In the genomic region with DNA sequence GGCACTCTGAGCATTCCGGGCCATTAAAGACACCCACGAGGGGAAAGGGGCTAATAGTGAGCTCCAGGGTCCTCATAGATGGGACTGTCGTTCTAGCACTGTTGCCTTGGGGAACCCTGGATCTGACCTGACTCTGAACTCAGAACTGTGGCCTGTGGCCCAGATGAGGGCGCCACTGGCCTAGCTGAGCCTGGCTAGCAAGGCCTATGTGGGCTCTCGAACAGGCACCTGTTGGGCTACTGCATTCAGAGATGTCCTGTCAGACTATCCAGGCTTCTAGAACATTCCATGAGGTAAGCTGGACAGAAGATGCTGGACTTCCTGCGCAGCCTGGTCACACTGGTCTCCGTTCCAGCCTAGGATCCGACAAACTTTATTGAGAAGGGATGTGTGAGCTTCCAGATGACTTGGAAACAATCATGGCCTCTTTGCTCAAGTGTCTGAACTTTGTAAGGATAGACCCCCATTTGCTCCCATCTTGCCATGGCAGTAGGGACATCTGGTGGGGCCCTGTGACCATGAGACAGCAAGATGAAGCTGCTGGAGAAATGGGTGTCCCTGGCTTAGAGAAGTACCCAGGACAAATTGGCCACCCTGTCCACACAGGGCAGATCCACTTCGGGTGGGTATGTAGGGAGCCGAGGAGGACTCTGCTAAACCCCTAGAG, we compare ENCODE assay signal across 8 mouse cellular contexts. TPM values are rescaled to one million over a fixed set of nuclear protein-coding genes. Genes with fewer than 3 reads are reported as not detected.
A peak's percentile ranks its signal among the peaks of the same experiment; 100 is the strongest.
DNase-seq lines count a peak whose midpoint lies in the region; ATAC-seq lines count a peak whose summit lies in the region.

No protein-coding gene starts in this region.

- no peaks in the 10 kb centered on the region for H3K36me3 ChIP-seq in lung, embryonic 15.5 days
- no peaks in the 10 kb centered on the region for H3K36me3 ChIP-seq in neural tube, embryonic 15.5 days

- 0 out of 2 replicates have a peak, but pooled peaks have one; percentile 10 for ATAC-seq in lung, embryonic 15.5 days (ENCODE audit: borderline replicate concordance, extremely low read depth, low FRiP score, low TSS enrichment)
- ATAC-seq in neural tube, embryonic 15.5 days (ENCODE audit: low FRiP score): no peak

- H3K4me3 ChIP-seq in lung, embryonic 15.5 days: peak overlapping the region; percentile 75
- H3K4me3 ChIP-seq in neural tube, embryonic 15.5 days (replicated peaks): peak overlapping the region; percentile 82

- no peaks in the 10 kb centered on the region for H3K9me3 ChIP-seq in lung, embryonic 15.5 days
- H3K9me3 ChIP-seq in neural tube, embryonic 15.5 days (replicated peaks): no peaks in the 10 kb centered on the region

- WGBS in lung, embryonic 15.5 days: 61% methylated on average over 10 of the region's 10 CpGs
- 62% methylated on average over 10 of the region's 10 CpGs for WGBS in neural tube, embryonic 15.5 days

- H3K4me1 ChIP-seq in lung, embryonic 15.5 days: peaks cover 41% of the 10 kb centered on the region
- H3K4me1 ChIP-seq in neural tube, embryonic 15.5 days: peaks cover 64% of the 10 kb centered on the region

- peak overlapping the region; percentile 89 for H3K4me2 ChIP-seq in lung, embryonic 15.5 days
- peak overlapping the region; percentile 79 for H3K4me2 ChIP-seq in neural tube, embryonic 15.5 days

- no peaks in the 10 kb centered on the region for H3K27me3 ChIP-seq in lung, embryonic 15.5 days
- no peaks in the 10 kb centered on the region for H3K27me3 ChIP-seq in neural tube, embryonic 15.5 days (replicated peaks)

- peak; percentile 20 for DNase-seq in urinary bladder, postnatal 14 days (ENCODE audit: low spot score)
- DNase-seq in urinary bladder, postnatal 4 days (ENCODE audit: low spot score in 2 of 2): no peak
- peak; percentile 52 to 68 for DNase-seq in cerebellum, postnatal 25 days
- peak; percentile 10 for DNase-seq in heart, adult 8-10 months (ENCODE audit: low spot score)
- peak; percentile 40 for DNase-seq in kidney, adult 9 months
- peak; percentile 72 for DNase-seq in thymus, postnatal 4 days

- H3K27ac ChIP-seq in lung, embryonic 15.5 days: peak overlapping the region; percentile 90
- peak overlapping the region; percentile 86 for H3K27ac ChIP-seq in neural tube, embryonic 15.5 days (replicated peaks)

- no peak overlapping the region for H3K9ac ChIP-seq in lung, embryonic 15.5 days
- H3K9ac ChIP-seq in neural tube, embryonic 15.5 days (replicated peaks): peak overlapping the region; percentile 43; the same call in 1 of the 2 replicates

RNA-seq across cellular contexts. Expression of a gene that starts 0.9 kb away (rescaled TPM):
- total RNA-seq in heart, adult 8-10 months (2022): 10 to 100 TPM; 12.5 to 19.0 (median 15.3) TPM
- 8.9 and 9.9 TPM in 2 replicates for polyA plus RNA-seq in lung, embryonic 15.5 days (2015; fragmentation: Nextera tagmentation; extraction: Ambion mirVana)
- polyA plus RNA-seq in neural tube, embryonic 15.5 days (2015; fragmentation: Nextera tagmentation; extraction: Ambion mirVana): 16.9 and 19.0 TPM in 2 replicates

RNA-seq across cellular contexts. Expression of a gene that starts 19.0 kb away (rescaled TPM):
- total RNA-seq in heart, adult 8-10 months (2022): not detected
- polyA plus RNA-seq in lung, embryonic 15.5 days (2015; fragmentation: Nextera tagmentation; extraction: Ambion mirVana): not detected in 2 replicates
- not detected in 2 replicates for polyA plus RNA-seq in neural tube, embryonic 15.5 days (2015; fragmentation: Nextera tagmentation; extraction: Ambion mirVana)

Comparison
In these comparisons a context has a peak if more than half of its experiments do, and no peak if none do; other contexts are left out.
1. DNase-seq: peak in urinary bladder, postnatal 14 days (single experiment), cerebellum, postnatal 25 days (2 of 2), heart, adult 8-10 months (single experiment), kidney, adult 9 months (single experiment) and thymus, postnatal 4 days (single experiment); none in urinary bladder, postnatal 4 days (0 of 2).